Mouse (Mus musculus): ENCODE measurements around the gene Olfr1511. TPM values are rescaled to one million over a fixed set of nuclear protein-coding genes. Genes with fewer than 3 reads are reported as not detected.

Gene Olfr1511
- not detected in 2 replicates for polyA plus RNA-seq (2015; fragmentation: Nextera tagmentation; extraction: Ambion mirVana)

GRCm38 (mm10) chr14:52397279-52397678 lies at the start of gene Olfr1511:
Gene Olfr1511 (minus strand): TSS chr14:52397379.

GRCm38 (mm10) chr14:52442690-52443089 lies 45.5 kb upstream of the Olfr1511 start, which contains the start of gene Olfr1509:
Gene Olfr1509 (plus strand): TSS chr14:52442990.

GRCm38 (mm10) chr14:52414273-52414672 lies 17.1 kb upstream of the Olfr1511 start, which contains the start of gene Olfr1510:
Gene Olfr1510 (minus strand): TSS chr14:52414373.

GRCm38 (mm10) chr14:52379068-52379467 lies 18.1 kb downstream of the Olfr1511 start, which contains the start of gene Olfr1512:
Gene Olfr1512 (minus strand): TSS chr14:52379168.

GRCm38 (mm10) chr14:52356308-52356707 lies 40.9 kb downstream of the Olfr1511 start, which contains the start of gene Olfr1513:
Gene Olfr1513 (minus strand): TSS chr14:52356408.

Other genes starting within 250 kb of the Olfr1511 start
- 17.2 and 20.5 TPM in 2 replicates for gene Supt16, start 200.0 kb downstream of the Olfr1511 start, polyA plus RNA-seq (2015; fragmentation: Nextera tagmentation; extraction: Ambion mirVana)
- gene Chd8, start 139.6 kb downstream of the Olfr1511 start, polyA plus RNA-seq (2015; fragmentation: Nextera tagmentation; extraction: Ambion mirVana) = 13.9 and 17.3 TPM in 2 replicates
- 24.7 and 27.3 TPM in 2 replicates for gene Tox4, start 118.2 kb downstream of the Olfr1511 start, polyA plus RNA-seq (2015; fragmentation: Nextera tagmentation; extraction: Ambion mirVana)
- gene Rab2b, start 117.8 kb downstream of the Olfr1511 start, polyA plus RNA-seq (2015; fragmentation: Nextera tagmentation; extraction: Ambion mirVana) = 14.2 and 16.5 TPM in 2 replicates
- 17.1 and 17.3 TPM in 2 replicates for gene Mettl3, start 92.3 kb downstream of the Olfr1511 start, polyA plus RNA-seq (2015; fragmentation: Nextera tagmentation; extraction: Ambion mirVana)
- gene Sall2, start 68.6 kb downstream of the Olfr1511 start, polyA plus RNA-seq (2015; fragmentation: Nextera tagmentation; extraction: Ambion mirVana) = 2.2 and 2.7 TPM in 2 replicates
- gene Olfr1513, start 41.0 kb downstream of the Olfr1511 start, polyA plus RNA-seq (2015; fragmentation: Nextera tagmentation; extraction: Ambion mirVana) = not detected in 2 replicates
- gene Olfr1512, start 18.2 kb downstream of the Olfr1511 start, polyA plus RNA-seq (2015; fragmentation: Nextera tagmentation; extraction: Ambion mirVana) = not detected in 2 replicates
- not detected in 2 replicates for gene Olfr1510, start 17.0 kb upstream of the Olfr1511 start, polyA plus RNA-seq (2015; fragmentation: Nextera tagmentation; extraction: Ambion mirVana)
- not detected in 2 replicates for gene Olfr1509, start 45.6 kb upstream of the Olfr1511 start, polyA plus RNA-seq (2015; fragmentation: Nextera tagmentation; extraction: Ambion mirVana)
- gene Olfr1508, start 70.1 kb upstream of the Olfr1511 start, polyA plus RNA-seq (2015; fragmentation: Nextera tagmentation; extraction: Ambion mirVana) = not detected in 2 replicates
- gene Olfr1507, start 98.4 kb upstream of the Olfr1511 start, polyA plus RNA-seq (2015; fragmentation: Nextera tagmentation; extraction: Ambion mirVana) = not detected in 2 replicates